Mouse (Mus musculus): ENCODE measurements at regions not wholly inside any gene's neighbourhood (a gene's known extent, or its start where the extent isn't known, plus 50 kb on each side); places are given as distances from the start of the nearest gene placed in this dataset.

- TF ChIP-seq GATA1 (IDR thresholded peaks at IDR 0.05; ENCODE audit: borderline replicate concordance, low read length): no peak
- TF ChIP-seq FLI1 (IDR thresholded peaks at IDR 0.05; ENCODE audit: low read length): no peak
Observed at GRCm38 (mm10) chr1:105422945-105423344, 66.4 kb upstream of the Rnf152 start.
